Mouse (Mus musculus) telencephalon, adult 2 months (tissue): Measurements from ENCODE around the gene Camk2b.
"Not testable (repeated sequence)": the region's sequence is repeated elsewhere in the genome, so short reads cannot be mapped to it uniquely, and the experiment has no call there.

Source experiments
- DNase-seq: peaks from one replicate; pipeline ENCODE4 v3.0.0-alpha.2; 2011; ENCODE audit warnings: low read depth, low spot score

The Camk2b gene

DNA sequence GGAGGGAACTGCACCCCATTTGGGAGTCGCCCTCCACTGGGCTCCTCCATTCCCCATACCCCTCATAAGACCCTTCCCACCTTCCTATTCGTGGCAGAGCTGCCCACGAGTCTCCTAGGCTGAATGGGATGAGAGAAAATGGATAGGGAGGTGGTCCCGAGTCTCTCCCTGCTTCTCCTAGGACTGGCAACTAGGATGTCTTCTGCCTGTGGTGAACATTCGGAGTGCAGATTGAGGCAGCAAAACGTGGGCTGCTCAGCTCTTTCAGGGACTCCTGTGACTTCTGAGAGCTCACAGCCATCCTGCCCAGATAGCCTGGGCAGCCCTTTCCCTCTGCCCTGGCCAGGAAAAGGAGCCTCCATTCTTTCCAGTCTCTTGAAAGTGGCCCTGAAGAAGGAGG lies at the start of gene Camk2b:
Gene Camk2b (minus strand): TSS at position 187 of the 400 bp plus-strand sequence.
- no peak for DNase-seq

DNA sequence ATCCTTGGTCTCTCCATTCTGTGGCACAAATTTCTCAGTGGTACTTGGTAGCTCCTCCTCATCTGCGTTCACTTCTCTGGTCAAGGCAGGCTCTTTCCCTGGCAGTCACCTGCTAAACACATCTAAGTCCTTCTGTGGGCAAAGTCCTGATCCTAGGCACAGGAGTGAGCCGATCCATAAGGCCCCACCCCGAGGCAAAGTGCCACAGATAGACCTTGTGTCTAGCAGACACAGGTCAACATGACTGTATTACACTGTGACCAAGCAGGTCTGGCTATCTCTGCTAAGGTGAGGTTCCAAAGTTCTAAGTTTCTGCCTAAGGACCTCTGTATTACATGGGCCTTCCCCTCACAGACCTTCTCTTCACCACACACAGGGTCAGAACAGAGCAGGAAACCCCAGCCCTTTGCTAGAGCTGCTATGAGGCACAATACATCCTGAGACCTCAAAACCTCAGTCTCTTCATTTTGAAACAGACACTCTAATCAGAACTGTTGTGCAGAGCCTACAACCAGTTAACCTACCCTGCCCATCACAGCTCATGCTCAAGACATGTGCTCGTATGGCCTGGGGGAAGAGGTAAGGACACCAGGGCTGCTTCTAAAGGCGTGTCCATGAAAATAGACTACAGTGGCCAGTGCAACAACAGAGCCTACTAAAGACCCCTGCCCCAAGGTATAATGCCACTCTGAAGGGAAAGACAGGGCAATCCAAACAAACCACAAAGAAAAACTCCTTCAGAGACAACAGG lies 45.7 kb upstream of the Camk2b start:
- DNase-seq, result no peak

DNA sequence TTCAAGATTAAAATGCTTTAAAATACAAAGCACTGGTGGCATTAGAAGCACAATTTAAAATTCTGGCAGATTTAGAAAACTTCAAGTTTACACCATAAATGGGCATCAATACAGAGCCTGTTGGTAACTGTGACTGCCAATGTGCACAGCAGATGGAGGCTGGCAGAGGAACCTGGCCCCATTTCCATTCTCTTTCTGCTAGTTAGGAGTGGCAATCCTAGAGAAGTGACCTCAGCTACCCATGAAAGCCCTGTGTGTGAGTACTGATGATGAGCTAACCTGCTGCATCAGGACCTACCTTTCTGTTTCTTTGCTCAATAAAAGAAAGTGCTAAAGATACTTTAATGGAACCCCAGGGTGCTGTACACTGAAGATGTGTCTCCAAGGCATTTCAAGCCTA lies 43.8 kb upstream of the Camk2b start:
- no peak for DNase-seq

DNA sequence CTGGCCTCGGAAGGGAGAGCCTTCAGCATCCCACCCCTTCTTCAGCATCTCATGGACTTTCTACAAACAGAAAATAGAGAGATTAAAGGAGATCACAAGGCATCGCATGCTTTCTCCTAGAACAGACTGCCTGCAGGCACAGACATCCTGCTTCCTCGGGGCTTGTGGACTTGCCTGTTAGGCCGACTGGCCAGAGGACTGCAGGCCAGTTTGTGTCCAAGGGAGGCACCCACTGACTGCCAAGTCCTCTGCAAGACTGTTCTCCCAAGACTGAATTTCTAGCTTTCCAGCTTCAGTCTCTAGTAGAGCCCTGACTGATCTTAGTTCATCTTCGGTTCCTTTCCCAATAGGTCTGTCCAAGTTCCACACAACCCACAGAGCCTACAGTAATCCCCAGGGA lies 42.1 kb upstream of the Camk2b start:
- no peak for DNase-seq

DNA sequence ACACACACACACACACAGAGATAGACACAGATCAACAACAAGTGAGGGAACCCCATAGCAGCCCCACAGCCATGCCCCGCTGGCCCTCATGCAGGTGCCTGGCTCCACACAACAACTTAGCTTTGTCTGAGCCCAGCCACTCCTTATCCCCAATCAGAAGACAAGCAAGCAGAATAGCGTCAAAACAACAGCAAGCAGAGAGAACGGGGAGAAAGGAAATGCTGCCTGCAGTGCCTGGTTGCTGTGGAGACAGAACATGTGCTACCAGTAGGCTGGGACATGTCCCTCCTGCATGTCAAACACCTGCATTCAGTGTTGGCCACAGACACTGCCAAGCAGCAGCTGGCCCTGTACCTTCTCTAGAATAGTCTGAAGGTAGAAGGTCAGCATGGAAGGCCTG lies 41.6 kb upstream of the Camk2b start:
- no peak for DNase-seq

DNA sequence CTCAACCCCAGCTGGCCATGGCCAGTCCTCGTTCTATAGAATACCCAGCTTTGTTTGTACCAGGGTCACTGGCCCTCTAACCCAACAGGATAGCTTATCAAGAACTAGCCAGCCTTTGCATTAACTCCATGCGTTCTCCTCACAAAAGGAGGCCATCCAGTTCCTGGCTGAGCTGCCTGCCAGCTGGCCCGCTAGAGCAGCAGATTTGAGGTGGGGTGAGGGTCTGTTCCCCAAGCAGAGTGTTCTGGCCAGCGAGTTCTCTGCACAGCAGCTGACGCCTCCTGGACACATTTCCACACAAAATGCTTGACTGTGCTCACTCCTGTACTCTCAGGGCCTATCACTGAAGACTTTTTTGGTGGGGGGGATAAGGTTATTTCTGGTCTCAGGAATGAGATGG lies 38.6 kb upstream of the Camk2b start:
- no peak for DNase-seq

DNA sequence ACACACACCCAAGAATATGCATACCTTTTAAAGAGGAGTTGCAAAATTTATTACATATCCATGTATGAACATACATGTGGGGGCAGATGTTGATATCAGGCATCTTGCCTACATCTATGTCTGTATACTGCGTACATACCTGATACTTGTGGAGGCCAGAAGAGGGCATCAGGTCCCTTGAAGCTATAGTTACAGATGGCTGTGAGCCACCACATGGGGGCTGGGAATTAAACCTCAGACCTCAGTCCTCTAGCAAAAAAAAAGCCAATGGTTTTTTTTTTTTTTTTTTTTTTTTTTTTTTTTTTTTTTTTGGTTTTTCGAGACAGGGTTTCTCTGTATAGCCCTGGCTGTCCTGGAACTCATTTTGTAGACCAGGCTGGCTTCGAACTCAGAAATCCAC lies 30.5 kb upstream of the Camk2b start:
- not testable (repeated sequence) for DNase-seq

DNA sequence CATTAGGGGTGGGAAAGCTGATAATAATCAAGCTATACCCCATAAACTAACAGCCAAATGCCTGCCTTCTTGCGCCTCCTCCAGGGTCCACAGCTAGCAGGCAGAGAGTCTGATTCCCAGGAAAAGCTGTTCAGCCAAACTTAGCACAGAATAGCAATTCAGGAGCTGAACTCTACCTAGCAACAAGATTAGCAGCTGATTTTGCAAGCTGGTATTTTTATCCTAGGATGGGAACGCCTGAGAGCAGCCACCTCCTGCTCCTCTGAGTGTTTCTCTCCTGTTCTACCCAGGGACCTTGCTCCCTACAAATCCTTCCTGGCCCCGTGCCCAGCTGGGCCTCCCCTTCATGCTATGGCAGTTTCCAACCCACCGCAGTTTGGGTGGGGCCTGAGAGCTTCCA lies 20.8 kb upstream of the Camk2b start:
- peak; percentile 88 for DNase-seq

DNA sequence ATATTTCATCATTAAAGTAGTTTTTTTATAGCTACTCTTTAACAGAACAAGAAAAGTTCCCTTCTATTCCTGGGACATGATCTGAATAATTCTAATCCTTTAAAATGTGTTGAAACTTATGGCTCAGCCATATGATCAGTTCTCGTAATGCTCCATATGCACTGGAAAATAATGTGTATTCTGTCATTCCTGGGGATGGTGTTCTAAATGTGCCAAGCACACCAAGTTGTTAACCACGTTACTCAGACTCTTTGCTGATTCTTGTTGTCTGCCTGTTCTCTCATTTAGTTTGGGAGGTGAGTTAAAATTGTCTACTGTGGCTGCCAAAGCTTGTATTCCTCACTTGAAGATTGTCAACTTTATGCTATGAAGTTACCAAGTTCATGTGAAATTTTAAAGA lies 12.6 kb upstream of the Camk2b start:
- DNase-seq, result no peak

DNA sequence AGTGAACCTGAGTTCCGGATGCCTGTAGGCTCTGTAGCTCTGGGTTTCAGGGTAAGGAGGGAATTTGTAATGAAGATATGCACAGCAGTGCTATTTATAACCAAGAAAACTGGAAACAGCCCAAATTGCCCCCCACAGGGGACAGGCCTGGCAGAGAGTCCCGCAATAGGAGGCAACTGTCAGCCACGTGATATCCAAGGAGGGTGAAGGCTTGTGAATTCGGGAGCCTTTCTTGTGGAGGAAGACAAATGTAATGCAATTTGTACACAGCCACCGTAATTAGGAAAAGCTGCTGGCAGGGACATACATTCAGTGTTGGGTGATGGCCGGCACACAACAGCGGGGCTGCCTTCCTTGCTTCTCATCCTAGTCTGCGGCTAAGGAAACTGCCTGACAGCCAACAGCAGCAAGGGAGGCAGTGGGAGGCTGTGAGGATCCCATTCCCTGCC lies 9.5 kb upstream of the Camk2b start:
- DNase-seq, result no peak

DNA sequence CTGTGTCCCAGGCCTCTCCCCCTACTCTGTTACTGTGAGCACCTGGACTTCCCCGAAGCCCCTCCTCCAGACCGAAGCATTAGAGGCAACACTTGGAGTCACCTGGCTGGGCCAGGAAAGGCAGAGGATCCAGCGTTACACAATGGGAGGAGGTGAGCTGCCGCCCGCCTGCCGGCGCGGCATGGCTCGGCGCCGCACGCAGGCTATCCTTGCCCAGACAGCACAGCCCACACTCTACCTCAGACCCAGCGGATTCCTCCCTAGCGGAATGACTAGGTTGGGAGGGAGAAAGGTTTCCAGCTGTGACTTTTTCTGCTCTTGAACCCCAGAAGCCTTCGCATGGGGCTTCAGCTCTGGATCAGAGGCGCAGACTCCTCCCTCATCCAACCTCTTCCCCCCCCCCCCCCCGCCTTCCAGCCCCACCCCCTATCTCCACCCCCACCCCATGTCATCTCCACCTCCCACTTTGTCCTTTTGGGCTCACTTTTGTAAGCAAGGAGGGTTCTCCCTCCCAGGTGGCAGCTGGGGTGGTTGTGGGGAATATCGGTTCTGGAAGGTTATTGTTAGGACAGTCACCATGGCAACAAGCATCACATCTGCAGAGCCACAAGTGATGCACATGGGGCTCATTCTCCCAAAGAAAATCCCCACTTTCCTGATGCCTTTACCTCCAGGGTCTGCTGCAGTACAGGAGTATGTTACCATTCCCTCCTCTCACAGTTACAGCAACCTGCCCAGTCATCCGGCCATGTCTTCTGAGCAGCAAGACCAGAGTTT lies 2.2 kb upstream of the Camk2b start:
- DNase-seq, result no peak

DNA sequence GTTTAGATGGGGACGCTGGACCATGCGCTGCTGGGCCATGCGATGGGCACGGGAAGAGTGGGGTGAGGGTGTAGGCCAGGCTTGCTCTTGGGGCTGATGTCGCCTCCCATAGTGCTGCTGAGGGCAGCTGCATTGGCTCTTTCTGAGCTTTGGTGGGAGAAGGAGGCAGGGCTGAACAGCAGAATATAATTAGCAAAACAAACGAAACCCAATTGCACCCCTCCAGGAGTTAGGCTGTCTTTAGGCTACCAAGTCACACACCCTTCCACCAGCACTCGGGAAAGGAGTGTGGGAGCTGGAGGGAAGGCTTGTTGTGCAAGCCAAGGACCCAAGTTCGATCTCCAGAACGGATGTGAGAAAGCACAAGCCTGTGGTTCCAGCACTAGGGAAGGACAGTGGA lies 998 bp upstream of the Camk2b start:
- DNase-seq, result no peak

DNA sequence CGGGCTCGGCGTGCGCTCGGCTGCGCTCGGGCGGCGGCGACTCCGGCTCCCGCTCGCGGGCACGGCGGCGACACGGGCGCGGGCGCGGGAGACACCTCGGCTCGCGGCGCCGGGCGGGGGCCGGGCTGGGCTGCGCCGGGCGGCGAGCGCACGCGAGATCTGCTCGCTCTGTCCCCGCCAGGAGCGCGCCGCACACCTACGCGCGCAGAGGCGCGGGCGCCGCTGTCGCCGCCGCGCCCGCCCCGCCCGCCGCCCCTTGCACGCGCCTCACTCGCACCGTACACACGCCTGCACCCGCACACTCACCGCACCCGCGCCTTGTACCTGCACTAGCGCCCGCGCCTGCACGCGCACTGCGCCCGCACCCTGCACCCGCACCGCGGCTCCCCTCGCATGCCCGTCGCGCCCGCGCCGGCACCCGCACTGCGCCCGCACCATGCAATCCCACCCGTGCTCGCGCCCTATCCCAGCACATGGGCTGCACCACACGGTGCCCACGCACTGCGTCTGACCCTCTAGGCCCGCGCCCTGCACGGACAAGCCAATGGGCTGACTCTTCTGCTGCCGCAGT lies 526 bp downstream of the Camk2b start:
- no peak for DNase-seq

DNA sequence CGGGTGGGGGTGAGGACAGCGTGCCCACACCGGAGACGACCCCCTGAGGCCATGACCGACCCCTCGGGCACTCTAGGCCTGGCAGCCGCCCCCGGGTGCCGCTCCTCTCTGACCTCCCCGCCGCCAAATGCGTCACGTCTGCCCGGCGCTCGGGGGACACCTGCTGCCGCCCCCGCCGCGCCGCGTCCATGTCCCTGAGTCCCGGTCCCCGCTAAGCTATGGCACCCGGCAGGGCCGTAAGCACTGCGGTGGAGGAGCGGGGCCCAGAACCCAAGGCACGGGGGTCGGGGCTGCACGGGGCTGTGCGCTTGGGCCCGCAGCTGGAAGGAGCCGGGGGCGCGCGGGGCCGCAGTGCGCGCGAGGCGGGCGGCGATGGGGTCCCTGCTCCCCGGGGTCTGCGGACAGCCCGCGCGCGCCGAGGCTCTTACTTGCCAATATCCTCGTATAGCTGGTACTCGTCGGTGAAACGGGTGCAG lies 1.1 kb downstream of the Camk2b start:
- no peak for DNase-seq

DNA sequence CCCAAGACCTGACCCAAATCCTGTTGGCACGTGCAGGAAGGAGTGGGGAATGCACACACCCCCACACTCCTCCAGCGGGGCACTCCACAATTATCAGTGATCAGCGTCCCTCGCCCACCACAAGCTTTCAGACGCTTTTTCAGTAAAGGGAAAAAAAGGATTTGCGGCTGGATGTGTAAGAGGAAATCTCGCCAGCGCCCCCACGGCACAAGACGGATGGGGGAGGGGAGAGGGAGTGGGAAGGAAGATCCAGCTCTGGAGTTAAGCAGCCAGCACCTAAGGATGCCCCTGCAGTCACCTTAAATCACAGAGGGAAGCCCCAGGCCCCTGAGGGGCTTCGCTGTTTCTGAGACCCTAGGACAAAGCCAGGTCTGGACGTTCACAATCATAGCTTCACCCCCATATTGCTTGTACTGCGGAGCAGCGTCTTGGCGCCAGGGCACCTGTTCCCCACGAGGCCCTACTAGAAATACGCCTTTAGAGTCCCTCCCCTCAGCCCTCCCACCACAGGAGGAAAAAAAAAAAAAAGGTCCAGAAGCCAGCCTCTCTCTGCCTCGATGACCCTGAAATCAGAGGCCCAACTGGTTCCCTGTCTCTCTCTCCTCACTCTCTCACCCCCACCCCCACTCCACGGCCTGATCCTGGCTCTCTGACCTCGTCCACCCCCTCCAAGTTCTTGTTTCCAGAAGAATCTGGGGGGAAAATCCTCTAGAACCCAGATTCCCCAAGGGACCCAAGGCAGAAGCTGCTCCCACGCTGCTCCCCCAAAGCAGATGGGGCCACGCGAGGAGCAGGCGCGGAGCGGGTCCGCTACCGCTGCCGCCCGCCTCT lies 1.7 kb downstream of the Camk2b start:
- no peak for DNase-seq

DNA sequence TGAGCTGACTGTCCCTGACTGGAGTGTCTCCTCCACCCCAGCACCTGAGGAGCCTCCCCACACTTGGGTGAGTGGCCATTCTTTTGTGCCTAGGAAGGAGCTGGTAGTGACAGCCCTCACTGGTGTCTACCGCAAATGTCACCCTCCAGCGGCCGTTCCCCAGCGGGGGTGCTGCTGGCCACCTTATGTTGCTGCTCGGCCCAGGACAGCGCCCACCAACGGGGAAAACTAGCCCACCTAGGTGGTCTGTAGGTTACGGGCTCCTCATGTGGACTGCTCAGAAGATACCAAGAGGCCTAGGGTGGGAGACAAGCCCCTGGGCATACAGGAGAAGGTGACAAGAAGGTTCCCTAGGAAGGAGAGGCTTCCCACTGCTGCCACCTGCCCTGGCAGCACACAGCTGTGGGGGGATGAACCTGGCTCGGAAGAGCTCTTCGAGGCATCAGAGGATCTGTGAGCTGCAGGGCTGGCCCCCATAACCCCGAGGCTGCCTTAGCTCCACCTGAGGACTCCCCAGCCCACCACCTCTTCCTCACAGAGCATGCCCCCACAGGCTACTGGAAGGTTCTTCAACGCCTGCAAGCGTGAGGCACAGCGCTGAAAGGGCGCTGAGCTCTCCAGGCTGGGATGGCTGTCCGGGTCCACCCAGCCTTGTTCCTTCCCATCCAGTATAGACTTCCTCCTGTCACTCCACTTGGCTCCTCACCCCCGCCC lies 2.5 kb downstream of the Camk2b start:
- DNase-seq, result no peak

DNA sequence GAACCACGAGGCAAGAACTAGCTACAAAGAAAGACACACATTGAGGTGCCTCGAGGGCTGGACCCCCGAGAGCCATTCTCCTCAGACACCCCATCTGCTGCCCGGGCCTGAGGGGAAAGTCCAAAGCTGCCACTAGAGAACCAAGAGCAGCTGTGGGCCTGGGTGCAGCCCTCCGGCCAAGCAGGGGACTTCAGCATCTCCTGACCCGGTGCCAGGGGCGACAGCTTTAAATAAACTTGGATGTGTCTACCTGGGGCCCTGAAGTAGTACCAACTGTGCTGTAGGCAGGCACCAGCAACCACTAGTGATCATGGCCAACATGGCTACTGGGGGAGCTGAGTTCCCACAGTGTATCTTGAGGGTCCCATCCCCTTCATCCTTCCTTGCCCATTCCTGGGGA lies 3.1 kb downstream of the Camk2b start:
- DNase-seq, result no peak

DNA sequence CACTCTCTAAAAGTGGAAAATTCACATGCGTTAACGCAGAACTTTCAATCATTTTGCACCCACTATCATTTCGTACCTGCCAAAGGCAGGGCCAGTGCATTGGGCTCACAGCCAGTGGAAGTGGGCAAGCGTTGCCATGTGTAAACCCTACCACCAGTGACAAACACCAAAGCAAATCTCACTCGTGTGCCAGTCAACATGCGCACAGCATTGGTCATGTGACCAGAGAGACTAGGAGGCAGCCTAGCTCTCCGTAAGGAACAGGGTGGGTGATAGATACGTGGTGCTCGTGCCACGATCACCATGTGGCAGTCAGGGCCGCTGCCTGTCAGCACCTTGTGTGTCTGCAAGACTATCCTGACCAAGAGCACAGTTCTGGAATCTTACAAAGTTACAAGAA lies 3.8 kb downstream of the Camk2b start:
- no peak for DNase-seq

DNA sequence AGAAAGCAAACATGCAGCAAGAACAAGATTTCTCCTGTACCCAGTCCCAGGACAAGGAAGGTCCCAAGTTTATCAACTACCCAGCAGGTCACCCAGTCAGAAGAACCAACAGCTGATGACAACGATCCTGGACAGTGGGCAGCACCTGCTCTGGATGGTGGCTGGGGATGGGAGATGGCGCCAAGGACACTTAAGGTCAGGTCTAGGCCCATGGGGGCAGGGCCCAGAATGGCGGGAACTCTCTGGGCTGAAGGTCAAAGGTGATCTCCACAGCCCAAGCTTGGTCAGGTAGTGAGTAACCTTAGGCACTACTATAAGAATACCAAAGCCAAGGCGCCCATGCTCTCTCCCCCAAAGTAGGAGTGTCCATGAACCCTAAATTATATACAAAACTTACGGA lies 4.3 kb downstream of the Camk2b start:
- DNase-seq, result no peak

DNA sequence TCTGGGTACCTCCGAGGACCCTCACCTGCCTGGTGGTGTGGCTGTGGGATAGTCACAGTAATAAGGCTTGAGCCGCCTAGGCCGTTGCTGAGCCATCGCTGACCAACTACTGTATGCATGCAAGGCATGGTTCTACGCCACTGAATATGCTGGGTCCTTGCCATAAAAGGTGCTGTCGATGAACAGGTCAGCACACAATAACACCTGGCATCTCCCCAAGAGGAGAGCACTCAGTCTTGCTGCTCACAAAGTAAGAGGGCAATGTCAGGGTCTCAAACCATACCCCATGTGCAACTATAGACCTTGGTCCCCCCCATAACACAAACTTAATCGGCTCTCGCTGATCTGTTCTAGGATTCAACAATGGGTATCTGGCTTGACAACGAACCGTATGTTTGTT lies 7.0 kb downstream of the Camk2b start:
- DNase-seq, result no peak

DNA sequence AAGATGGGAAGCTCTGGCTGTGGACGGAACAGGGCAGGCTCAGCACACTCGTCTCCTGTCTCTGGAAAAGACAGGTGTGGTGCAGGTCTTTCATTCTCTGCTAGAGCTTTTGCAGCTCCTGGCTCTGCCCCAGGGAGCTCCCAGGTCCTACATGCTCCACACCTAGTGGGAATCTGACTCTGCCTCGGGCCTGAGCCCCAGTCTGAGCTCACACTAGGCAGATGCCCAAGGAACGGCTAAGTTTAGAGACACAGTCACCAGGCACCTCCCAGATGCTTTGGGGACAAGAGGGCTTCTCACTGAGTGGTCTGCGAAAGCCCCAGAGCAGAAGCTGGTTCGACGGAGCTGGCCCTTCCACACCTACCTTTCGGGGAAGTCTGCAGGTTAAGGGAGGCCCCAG lies 12.8 kb downstream of the Camk2b start:
- no peak for DNase-seq
